Mouse (Mus musculus) large intestine, adult 2 months (tissue): ENCODE data around the gene Lhfpl3. TPM values are rescaled to one million over a fixed set of nuclear protein-coding genes. Genes with fewer than 3 reads are reported as not detected.

Experiments used
- DNase-seq: peaks from one replicate; pipeline ENCODE4 v3.0.0-alpha.2; 2012; ENCODE audit warnings: low read depth, low spot score
- WGBS: fragments of 180-500 bp; shearing (Covaris S2); methylation state at CpG from one replicate; pipeline ENCODE4 v1.1.7; 2018; 5-methylcytosine and 5-hydroxymethylcytosine counted together
- polyA plus RNA-seq: library from polyadenylated mRNA; depleted of rRNA; stranded (reverse); fragments of >200 nt; gene quantifications from 2 replicates; pipeline ENCODE4 v1.2.3, GENCODE M21; 2012; rRNA removed

The Lhfpl3 gene
- polyA plus RNA-seq, 1 experiment = 0.02 TPM

- 35% methylated on average over 12 of the region's 12 CpGs for WGBS
- no peak for DNase-seq
These were observed 505.8 kb downstream of the Lhfpl3 start for GRCm38 (mm10) chr5:23251462-23252224.

- 64% methylated on average over 3 of the region's 3 CpGs for WGBS
- no peak for DNase-seq
These were observed 510.1 kb downstream of the Lhfpl3 start for GRCm38 (mm10) chr5:23255816-23256418.

GRCm38 (mm10) chr5:23273309-23273708 lies 527.5 kb downstream of the Lhfpl3 start:
- DNase-seq = no peak
- 55% methylated on average over 3 of the region's 3 CpGs for WGBS

- 87% methylated on average over 7 of the region's 7 CpGs for WGBS
- DNase-seq = no peak
These were observed 533.5 kb downstream of the Lhfpl3 start for GRCm38 (mm10) chr5:23279364-23279763.

GRCm38 (mm10) chr5:23284884-23285283 lies 539.0 kb downstream of the Lhfpl3 start:
- DNase-seq = peak; percentile 2
- 12% methylated on average over 3 of the region's 3 CpGs for WGBS

- no peak for DNase-seq
These were observed 543.3 kb downstream of the Lhfpl3 start for GRCm38 (mm10) chr5:23289149-23289548.

Other genes starting within 250 kb of the Lhfpl3 start
- gene Orc5, start 195.6 kb upstream of the Lhfpl3 start, polyA plus RNA-seq = 3.4 and 3.8 TPM in 2 replicates